Comparison of ENCODE assay signal across 21 mouse cellular contexts in the genomic region with DNA sequence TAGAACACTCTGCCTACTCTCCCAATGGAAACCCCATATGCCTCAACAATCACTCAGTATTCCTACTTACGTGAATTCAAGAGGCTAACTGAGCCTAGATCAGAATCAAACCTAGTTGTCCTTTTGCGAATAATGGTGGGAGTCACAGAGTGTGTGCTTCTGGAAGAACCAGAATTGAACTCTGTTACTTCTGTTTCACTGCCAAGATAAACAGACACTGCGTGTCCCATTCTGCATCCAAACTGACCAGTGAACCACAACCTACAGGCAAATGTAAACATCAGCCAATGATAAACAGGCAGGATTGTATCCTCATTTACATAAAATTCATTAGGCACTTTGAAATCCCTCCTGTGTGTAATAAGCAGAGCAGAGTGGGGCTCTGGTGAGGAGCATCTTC.
DNase-seq lines count a peak whose midpoint lies in the region; ATAC-seq and TF ChIP-seq lines count a peak whose summit lies in the region.
"Had no signal": no experiment of that assay in that cellular context is flagged by ENCODE, and none has a peak within 500 bp of the region (broad histone marks: within the 10 kb centered on the region; RNA-seq: fewer than 3 reads in every experiment).

No protein-coding gene starts in this region.

- WGBS in limb, embryonic 11.5 days = 88% methylated on average over 3 of the region's 3 CpGs
- WGBS in limb, embryonic 10.5 days = 93% methylated on average over 3 of the region's 3 CpGs
- WGBS in liver, adult 2 months = 35% methylated on average over 3 of the region's 3 CpGs
- WGBS in liver, embryonic 11.5 days = 78% methylated on average over 3 of the region's 3 CpGs
- whole genome bisulfite sequencing in liver, embryonic 16.5 days (ENCODE audit: insufficient replicate concordance) = 52% methylated on average over 3 of the region's 3 CpGs
- 69% methylated on average over 3 of the region's 3 CpGs for WGBS in liver, embryonic 12.5 days (ENCODE audit: insufficient replicate concordance)
- 64% methylated on average over 3 of the region's 3 CpGs for WGBS in liver, postnatal 0 days (ENCODE audit: insufficient replicate concordance)

- no peak for ATAC-seq in limb, embryonic 11.5 days (ENCODE audit: insufficient number of reproducible peaks, low FRiP score, low TSS enrichment, low read depth)
- no peak for ATAC-seq in liver, embryonic 11.5 days (replicated peaks; ENCODE audit: low FRiP score)
- peak; percentile 9; the same call in 1 of the 2 replicates for ATAC-seq in liver, embryonic 16.5 days (ENCODE audit: low read depth)
- ATAC-seq in liver, embryonic 12.5 days = no peak
- peak; percentile 73 for ATAC-seq in liver, postnatal 0 days
- ATAC-seq: activated CD4-positive, CD25-positive, alpha-beta regulatory T cell, adult 4 months; CD4-positive, CD25-positive, alpha-beta regulatory T cell, adult 4 months; Patski had no signal

- H3K9ac ChIP-seq in limb, embryonic 11.5 days (ENCODE audit: low read length) = no peak overlapping the region
- H3K9ac ChIP-seq in liver, adult 2 months (ENCODE audit: low read depth, low read length) = no peak overlapping the region
- H3K9ac ChIP-seq in liver, embryonic 11.5 days (ENCODE audit: low read depth, low read length) = no peak overlapping the region
- no peak overlapping the region for H3K9ac ChIP-seq in liver, embryonic 16.5 days (ENCODE audit: low read depth, low read length)
- no peak overlapping the region for H3K9ac ChIP-seq in liver, embryonic 12.5 days
- no peak overlapping the region for H3K9ac ChIP-seq in liver, postnatal 0 days (replicated peaks)

- H3K27me3 ChIP-seq in limb, embryonic 11.5 days (ENCODE audit: control insufficient read depth, insufficient read depth, low read length) = peaks cover 6% of the 10 kb centered on the region; the same call in 1 of the 2 replicates
- H3K27me3 ChIP-seq in limb, embryonic 10.5 days (ENCODE audit: low read depth, poor library complexity, severe bottlenecking) = peaks cover 16% of the 10 kb centered on the region
- no peaks in the 10 kb centered on the region for H3K27me3 ChIP-seq in liver, adult 2 months (ENCODE audit: control insufficient read depth, insufficient read depth, low read length)
- no peaks in the 10 kb centered on the region for H3K27me3 ChIP-seq in liver, embryonic 11.5 days (replicated peaks; ENCODE audit: control insufficient read depth, insufficient read depth, low read length)
- H3K27me3 ChIP-seq in liver, embryonic 16.5 days (ENCODE audit: control insufficient read depth, insufficient read depth, low read depth, low read length) = no peaks in the 10 kb centered on the region
- H3K27me3 ChIP-seq in liver, embryonic 12.5 days (replicated peaks) = peaks cover 4% of the 10 kb centered on the region; the same call in 1 of the 2 replicates
- no peaks in the 10 kb centered on the region for H3K27me3 ChIP-seq in liver, postnatal 0 days (ENCODE audit: insufficient read depth, low read length)
- H3K27me3 ChIP-seq: Patski had no signal

- no peaks in the 10 kb centered on the region for H3K79me2 ChIP-seq in liver, adult 2 months (ENCODE audit: control insufficient read depth, insufficient read depth, low read length)

- peaks cover 6% of the 10 kb centered on the region for H3K4me1 ChIP-seq in limb, embryonic 11.5 days (ENCODE audit: control insufficient read depth, insufficient read depth, low read length)
- peaks cover 19% of the 10 kb centered on the region for H3K4me1 ChIP-seq in limb, embryonic 10.5 days
- H3K4me1 ChIP-seq in liver, adult 2 months (ENCODE audit: control insufficient read depth, insufficient read depth, low read length) = no peaks in the 10 kb centered on the region
- 0 out of 2 replicates have a peak, but pooled peaks cover 3% of the 10 kb centered on the region for H3K4me1 ChIP-seq in liver, embryonic 11.5 days (replicated peaks; ENCODE audit: control insufficient read depth, insufficient read depth, low read length)
- H3K4me1 ChIP-seq in liver, embryonic 16.5 days (ENCODE audit: control insufficient read depth, low read depth, low read length) = no peaks in the 10 kb centered on the region
- no peaks in the 10 kb centered on the region for H3K4me1 ChIP-seq in liver, embryonic 12.5 days
- H3K4me1 ChIP-seq in liver, postnatal 0 days (ENCODE audit: insufficient read depth) = peaks cover 14% of the 10 kb centered on the region

- no peaks in the 10 kb centered on the region for H3K36me3 ChIP-seq in limb, embryonic 11.5 days (ENCODE audit: control insufficient read depth, insufficient read depth, low read length)
- no peaks in the 10 kb centered on the region for H3K36me3 ChIP-seq in limb, embryonic 10.5 days
- no peaks in the 10 kb centered on the region for H3K36me3 ChIP-seq in liver, adult 2 months (ENCODE audit: control insufficient read depth, insufficient read depth, low read length)
- H3K36me3 ChIP-seq in liver, embryonic 11.5 days (ENCODE audit: control insufficient read depth, insufficient read depth, low read length) = no peaks in the 10 kb centered on the region
- no peaks in the 10 kb centered on the region for H3K36me3 ChIP-seq in liver, embryonic 16.5 days (ENCODE audit: control insufficient read depth, insufficient read depth)
- no peaks in the 10 kb centered on the region for H3K36me3 ChIP-seq in liver, embryonic 12.5 days
- H3K36me3 ChIP-seq in liver, postnatal 0 days (replicated peaks; ENCODE audit: insufficient read depth, low read length) = no peaks in the 10 kb centered on the region
- H3K36me3 ChIP-seq: G1E had no signal

- no peaks in the 10 kb centered on the region for H3K9me3 ChIP-seq in limb, embryonic 11.5 days (ENCODE audit: control insufficient read depth, low read length)
- H3K9me3 ChIP-seq in limb, embryonic 10.5 days (replicated peaks) = no peaks in the 10 kb centered on the region
- no peaks in the 10 kb centered on the region for H3K9me3 ChIP-seq in liver, embryonic 11.5 days (ENCODE audit: control insufficient read depth, low read length)
- no peaks in the 10 kb centered on the region for H3K9me3 ChIP-seq in liver, embryonic 16.5 days (replicated peaks; ENCODE audit: control insufficient read depth, low read length)
- no peaks in the 10 kb centered on the region for H3K9me3 ChIP-seq in liver, embryonic 12.5 days (replicated peaks)
- no peaks in the 10 kb centered on the region for H3K9me3 ChIP-seq in liver, postnatal 0 days (ENCODE audit: low read length)

- H3K4me3 ChIP-seq in limb, embryonic 11.5 days (ENCODE audit: low read depth, low read length) = no peak overlapping the region
- no peak overlapping the region for H3K4me3 ChIP-seq in limb, embryonic 10.5 days
- no peak overlapping the region for H3K4me3 ChIP-seq in liver, adult 2 months (ENCODE audit: insufficient read depth, low read depth, low read length)
- no peak overlapping the region for H3K4me3 ChIP-seq in liver, embryonic 11.5 days (ENCODE audit: low read depth, low read length)
- no peak overlapping the region for H3K4me3 ChIP-seq in liver, embryonic 16.5 days (ENCODE audit: low read depth, low read length)
- no peak overlapping the region for H3K4me3 ChIP-seq in liver, embryonic 12.5 days
- H3K4me3 ChIP-seq in liver, postnatal 0 days (ENCODE audit: low read depth, low read length) = no peak overlapping the region

- TF ChIP-seq POLR2A in liver, adult 2 months (IDR thresholded peaks at IDR 0.05; ENCODE audit: extremely low read depth, insufficient read depth, low read length) = no peak

- no peak for TF ChIP-seq EP300 in liver, postnatal 0 days (IDR thresholded peaks at IDR 0.05; ENCODE audit: low read depth)

- TF ChIP-seq CTCF in liver, adult 2 months (IDR thresholded peaks at IDR 0.05; ENCODE audit: low read depth, low read length) = no peak
- no peak for TF ChIP-seq CTCF in liver, postnatal 0 days (IDR thresholded peaks at IDR 0.05; ENCODE audit: low read depth)

- peak; percentile 11 for DNase-seq in limb, embryonic 11.5 days (ENCODE audit: low spot score)
- DNase-seq in limb, embryonic 10.5 days (ENCODE audit: low spot score) = no peak
- DNase-seq in liver, adult 2 months (ENCODE audit: extremely low read depth, low read depth, low spot score) = peak; percentile 59
- DNase-seq in liver, embryonic 11.5 days (ENCODE audit: low spot score) = no peak
- DNase-seq in liver, postnatal 0 days = no peak
- no peak for DNase-seq in liver
- DNase-seq: adrenal gland, adult 2 months; adrenal gland, adult 8-10 months; adrenal gland, postnatal 10 days; adrenal gland, postnatal 14 days; adrenal gland, postnatal 25 days; adrenal gland, postnatal 36 days; B cell, adult 2 months; cerebellum, adult 11 months; cerebellum, adult 11-12 months had no signal

- H3K4me2 ChIP-seq in limb, embryonic 11.5 days (ENCODE audit: low read depth, severe bottlenecking) = no peak overlapping the region
- H3K4me2 ChIP-seq in liver, embryonic 11.5 days = no peak overlapping the region
- H3K4me2 ChIP-seq in liver, embryonic 16.5 days (ENCODE audit: low read depth, low read length) = no peak overlapping the region
- no peak overlapping the region for H3K4me2 ChIP-seq in liver, embryonic 12.5 days
- no peak overlapping the region for H3K4me2 ChIP-seq in liver, postnatal 0 days (ENCODE audit: low read depth, low read length)

- no peak overlapping the region for H3K27ac ChIP-seq in limb, embryonic 11.5 days (replicated peaks; ENCODE audit: low read depth, low read length)
- no peak overlapping the region for H3K27ac ChIP-seq in limb, embryonic 10.5 days
- H3K27ac ChIP-seq in liver, adult 2 months (replicated peaks; ENCODE audit: insufficient read depth, low read depth, low read length) = no peak overlapping the region
- no peak overlapping the region for H3K27ac ChIP-seq in liver, embryonic 11.5 days (ENCODE audit: low read depth, low read length)
- no peak overlapping the region for H3K27ac ChIP-seq in liver, embryonic 16.5 days (ENCODE audit: low read length)
- H3K27ac ChIP-seq in liver, embryonic 12.5 days = no peak overlapping the region
- no peak overlapping the region for H3K27ac ChIP-seq in liver, postnatal 0 days (ENCODE audit: low read depth)

Comparison
In these comparisons a context has a peak if more than half of its experiments do, and no peak if none do; other contexts are left out.
1. ATAC-seq: peak in liver, embryonic 16.5 days (single experiment) and liver, postnatal 0 days (single experiment); none in limb, embryonic 11.5 days (single experiment), liver, embryonic 11.5 days (single experiment) and liver, embryonic 12.5 days (single experiment).
2. DNase-seq: peak in limb, embryonic 11.5 days (single experiment) and liver, adult 2 months (single experiment); none in limb, embryonic 10.5 days (single experiment), liver, embryonic 11.5 days (single experiment), liver, postnatal 0 days (single experiment) and liver (single experiment).